Mouse (Mus musculus) embryonic facial prominence, embryonic 13.5 days (tissue): ENCODE measurements around the gene Anks1b. TPM values are rescaled to one million over a fixed set of nuclear protein-coding genes. Genes with fewer than 3 reads are reported as not detected.

Experiments
- ATAC-seq: fragments of 200-750 bp; cut with Nextera tagmentation; 2 replicates; pipeline ENCODE4 v1.8.0; 2017; ENCODE audit warnings: low read depth; ENCODE audit not compliant: insufficient number of reproducible peaks, insufficient read depth, low FRiP score, low TSS enrichment
- H3K27ac ChIP-seq: fragments of 300-500 bp; sonication (generic); 2 replicates; pipeline ENCODE4 v1.5.1; 2015; ENCODE audit warnings: moderate library complexity, mild to moderate bottlenecking, inconsistent platforms
- H3K27me3 ChIP-seq: fragments of 300-500 bp; sonication (generic); 2 replicates; pipeline ENCODE4 v1.6.1; 2015; ENCODE audit warnings: mild to moderate bottlenecking, inconsistent platforms
- H3K36me3 ChIP-seq: fragments of 300-500 bp; sonication (generic); 2 replicates; pipeline ENCODE4 v1.6.1; 2015; ENCODE audit warnings: mild to moderate bottlenecking, inconsistent platforms
- H3K4me1 ChIP-seq: fragments of 300-500 bp; sonication (generic); 2 replicates; pipeline ENCODE4 v1.6.1; 2015; ENCODE audit warnings: inconsistent platforms
- H3K4me2 ChIP-seq: fragments of 300-500 bp; sonication (generic); 2 replicates; pipeline ENCODE4 v1.6.1; 2015; ENCODE audit warnings: moderate library complexity, mild to moderate bottlenecking, inconsistent platforms
- H3K4me3 ChIP-seq: fragments of 300-500 bp; sonication (generic); 2 replicates; pipeline ENCODE4 v1.5.1; 2015; ENCODE audit warnings: mild to moderate bottlenecking, inconsistent platforms
- H3K9ac ChIP-seq: fragments of 300-500 bp; sonication (generic); 2 replicates; pipeline ENCODE4 v1.6.1; 2015; ENCODE audit warnings: mild to moderate bottlenecking, inconsistent platforms
- H3K9me3 ChIP-seq: fragments of 300-500 bp; sonication (generic); 2 replicates; pipeline ENCODE4 v1.6.1; 2016; ENCODE audit warnings: inconsistent platforms
- WGBS: fragments of 180-500 bp; shearing (Covaris S2); methylation state at CpG from one replicate; pipeline ENCODE4 v1.1.7; 2015; ENCODE audit warnings: mixed read lengths; 5-methylcytosine and 5-hydroxymethylcytosine counted together
- polyA plus RNA-seq: library from polyadenylated mRNA; unstranded; fragments of >200 nt; fragmentation: Nextera tagmentation; extraction: Ambion mirVana; gene quantifications from 2 replicates; pipeline ENCODE4 v1.2.1, GENCODE M21; 2015

Anks1b gene
- polyA plus RNA-seq, 1 experiment from 2014 or later = 1.5 TPM

DNA sequence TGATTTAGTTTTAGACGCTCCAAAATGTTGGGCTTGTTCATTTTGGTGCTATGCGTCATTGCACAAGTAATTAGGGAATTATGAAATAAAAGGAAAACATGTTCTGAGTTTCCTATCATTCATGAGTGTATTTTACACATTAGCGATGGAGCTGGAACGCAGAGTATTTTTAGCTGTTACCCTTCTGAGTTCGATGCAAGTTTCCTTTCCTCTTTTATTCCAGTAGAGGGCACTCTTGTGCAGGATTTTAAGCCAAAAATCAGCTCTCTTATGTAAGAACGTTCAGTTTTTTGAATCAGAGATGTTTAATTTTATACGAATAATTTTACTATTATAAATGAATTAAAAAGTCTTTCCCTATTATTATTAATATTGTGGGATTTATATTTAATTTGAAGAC, 208.3 kb downstream of the Anks1b start:
- Histone ChIP-seq H3K9me3 (no peaks in the 10 kb centered on the region), H3K36me3 (no peaks in the 10 kb centered on the region), H3K27me3 (no peaks in the 10 kb centered on the region), H3K4me2 (no peak overlapping the region), H3K27ac (no peak overlapping the region), H3K4me1 (no peaks in the 10 kb centered on the region), H3K4me3 (no peak overlapping the region), H3K9ac (no peak overlapping the region)
- ATAC-seq = no peak
- WGBS = 18% methylated on average over 7 of the region's 7 CpGs

DNA sequence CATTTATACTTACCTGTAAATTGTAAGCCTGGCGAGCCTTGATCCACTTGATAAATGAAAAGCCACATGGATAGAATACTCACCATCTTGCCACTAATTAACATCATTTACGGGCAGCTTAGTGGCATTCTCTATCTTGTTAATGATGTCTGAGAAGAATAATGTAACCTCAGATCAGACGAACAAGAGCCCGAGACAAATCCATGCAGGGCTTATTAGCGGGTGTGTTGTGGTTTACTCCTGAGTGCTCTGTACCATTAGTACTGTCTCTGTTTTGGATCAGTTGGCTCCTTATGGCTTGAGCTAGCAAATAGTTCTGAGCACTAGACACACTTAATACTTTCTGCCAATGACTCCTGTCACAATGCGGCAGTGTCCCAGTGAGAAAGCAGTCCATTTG, 220.6 kb downstream of the Anks1b start:
- no peak for ATAC-seq
- Histone ChIP-seq H3K27ac (no peak overlapping the region), H3K36me3 (no peaks in the 10 kb centered on the region), H3K4me2 (no peak overlapping the region), H3K9me3 (no peaks in the 10 kb centered on the region), H3K4me1 (no peaks in the 10 kb centered on the region), H3K27me3 (no peaks in the 10 kb centered on the region), H3K9ac (no peak overlapping the region), H3K4me3 (no peak overlapping the region)
- WGBS = 82% methylated on average over 6 of the region's 6 CpGs

DNA sequence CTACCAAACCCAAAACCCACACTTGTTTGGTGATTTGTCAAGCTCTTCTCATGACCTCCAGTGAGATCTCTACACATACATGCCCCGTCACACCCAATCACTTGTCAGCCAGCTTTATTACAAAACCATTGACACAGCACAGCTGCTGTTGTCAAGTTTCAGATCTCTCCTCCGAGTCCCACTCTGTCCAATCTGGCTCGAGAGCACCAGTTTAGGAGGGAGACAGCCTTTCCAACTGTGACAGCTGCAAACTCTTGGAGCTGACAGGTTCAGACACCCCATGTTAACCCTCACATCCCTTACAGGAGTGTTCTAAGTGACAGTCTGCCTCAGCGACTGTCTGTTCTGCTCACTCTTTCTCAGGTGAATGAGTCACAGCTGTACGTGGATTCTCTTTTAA, 239.4 kb downstream of the Anks1b start:
- H3K4me2 ChIP-seq = no peak overlapping the region
- H3K4me3 ChIP-seq = no peak overlapping the region
- no peaks in the 10 kb centered on the region for H3K9me3 ChIP-seq
- H3K27ac ChIP-seq = no peak overlapping the region
- no peaks in the 10 kb centered on the region for H3K4me1 ChIP-seq
- 61% methylated on average over 5 of the region's 5 CpGs for WGBS
- H3K36me3 ChIP-seq = no peaks in the 10 kb centered on the region
- ATAC-seq = no peak
- H3K9ac ChIP-seq = no peak overlapping the region
- no peaks in the 10 kb centered on the region for H3K27me3 ChIP-seq

- no peaks in the 10 kb centered on the region for H3K4me1 ChIP-seq
- WGBS = 84% methylated on average over 3 of the region's 3 CpGs
- H3K4me3 ChIP-seq = no peak overlapping the region
- no peaks in the 10 kb centered on the region for H3K36me3 ChIP-seq
- no peak overlapping the region for H3K9ac ChIP-seq
- H3K9me3 ChIP-seq = no peaks in the 10 kb centered on the region
- no peak overlapping the region for H3K27ac ChIP-seq
- H3K4me2 ChIP-seq = no peak overlapping the region
- ATAC-seq = no peak
- H3K27me3 ChIP-seq = no peaks in the 10 kb centered on the region
Observed at GRCm38 (mm10) chr10:90116867-90117266, 243.6 kb downstream of the Anks1b start.

DNA sequence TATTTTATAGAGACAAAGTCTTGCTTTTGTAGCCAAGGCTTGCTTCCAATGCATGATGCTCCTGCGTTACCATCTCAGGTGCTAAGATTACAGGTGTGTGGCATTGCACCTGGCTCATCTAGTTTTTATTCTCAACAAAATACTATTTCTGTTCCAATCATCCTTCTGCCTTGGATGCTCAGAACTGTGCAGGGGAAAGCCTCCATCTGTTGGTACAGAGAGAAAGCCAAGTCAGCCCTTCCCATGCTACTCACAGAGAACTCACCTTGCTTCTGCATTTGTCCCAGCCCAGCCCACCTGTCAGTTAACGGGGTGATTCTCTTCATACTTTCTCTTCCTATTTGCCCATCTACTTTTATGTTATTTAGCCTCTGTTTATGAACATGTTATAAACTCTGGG, 244.5 kb downstream of the Anks1b start:
- H3K27ac ChIP-seq = no peak overlapping the region
- no peak overlapping the region for H3K9ac ChIP-seq
- 87% methylated on average over 2 of the region's 2 CpGs for WGBS
- no peak for ATAC-seq
- no peak overlapping the region for H3K4me3 ChIP-seq
- H3K4me2 ChIP-seq = no peak overlapping the region
- H3K9me3 ChIP-seq = no peaks in the 10 kb centered on the region
- H3K36me3 ChIP-seq = no peaks in the 10 kb centered on the region
- no peaks in the 10 kb centered on the region for H3K27me3 ChIP-seq
- no peaks in the 10 kb centered on the region for H3K4me1 ChIP-seq

DNA sequence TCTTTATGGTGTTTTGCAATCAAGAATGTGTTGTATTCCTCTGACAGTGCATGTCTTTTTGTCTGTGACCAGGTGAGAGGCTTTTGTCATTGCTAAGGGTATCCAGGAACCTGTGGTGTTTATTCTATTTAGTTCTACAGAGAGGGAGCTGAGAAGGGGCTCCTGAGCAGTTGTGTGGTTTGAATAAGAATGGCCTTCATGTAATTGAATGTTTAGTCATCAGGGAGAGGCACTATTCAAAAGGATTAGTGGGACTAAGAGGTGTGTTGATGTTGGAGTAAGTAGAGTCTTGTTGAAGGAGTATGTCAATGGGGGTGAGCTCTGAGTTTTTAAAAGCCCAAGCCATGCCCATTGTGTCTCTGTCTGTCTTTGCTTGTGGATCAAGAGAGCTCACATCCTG, 264.2 kb downstream of the Anks1b start:
- Histone ChIP-seq H3K9me3 (no peaks in the 10 kb centered on the region; the same call in 1 of the 2 replicates), H3K4me3 (no peak overlapping the region), H3K27me3 (no peaks in the 10 kb centered on the region), H3K27ac (no peak overlapping the region), H3K36me3 (no peaks in the 10 kb centered on the region), H3K4me1 (no peaks in the 10 kb centered on the region), H3K9ac (no peak overlapping the region), H3K4me2 (no peak overlapping the region)
- no peak for ATAC-seq

DNA sequence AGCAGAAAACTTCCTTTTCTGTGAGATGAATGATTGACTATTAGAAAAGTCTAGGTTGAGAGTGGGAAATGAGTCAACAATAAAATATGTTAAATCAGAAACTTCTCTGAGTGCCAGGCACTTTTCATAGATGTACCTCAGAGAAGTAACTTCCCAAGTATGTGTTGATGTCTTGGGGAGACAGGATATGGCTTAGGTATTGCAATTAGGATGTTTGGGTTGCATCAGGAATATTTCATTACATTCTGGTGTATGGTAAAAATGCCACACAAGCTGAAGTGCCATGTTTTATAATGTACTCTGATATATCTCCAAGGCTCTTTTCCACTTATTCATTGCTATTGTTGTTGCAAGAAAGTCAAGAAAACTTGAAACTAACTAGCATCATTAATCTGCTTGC, 267.6 kb downstream of the Anks1b start:
- Histone ChIP-seq H3K27ac (no peak overlapping the region), H3K4me2 (no peak overlapping the region), H3K9me3 (no peaks in the 10 kb centered on the region), H3K36me3 (no peaks in the 10 kb centered on the region), H3K4me1 (no peaks in the 10 kb centered on the region), H3K9ac (no peak overlapping the region), H3K4me3 (no peak overlapping the region), H3K27me3 (no peaks in the 10 kb centered on the region)
- ATAC-seq = no peak

DNA sequence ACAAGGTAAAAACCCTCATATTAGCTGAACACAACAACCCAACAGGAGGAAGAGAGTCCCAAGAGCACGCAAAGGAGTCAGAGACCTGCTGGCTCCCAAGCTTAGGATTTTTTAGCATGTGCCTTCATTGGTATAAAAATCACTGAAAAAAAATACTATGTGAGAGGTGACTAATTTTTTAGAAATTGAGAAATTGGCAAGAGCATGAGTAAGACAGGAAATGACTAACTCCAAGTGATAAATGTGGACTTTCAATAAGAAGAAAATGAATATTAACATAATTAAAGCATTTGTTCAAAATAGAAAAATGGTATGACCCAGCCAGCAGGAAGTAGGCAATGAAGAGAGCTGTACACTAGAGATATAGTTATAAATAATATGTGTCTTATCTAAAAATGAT, 271.1 kb downstream of the Anks1b start:
- H3K27me3 ChIP-seq = no peaks in the 10 kb centered on the region
- no peak overlapping the region for H3K4me2 ChIP-seq
- no peak overlapping the region for H3K27ac ChIP-seq
- no peaks in the 10 kb centered on the region for H3K36me3 ChIP-seq
- 0 out of 2 replicates have a peak, but pooled peaks cover 5% of the 10 kb centered on the region for H3K9me3 ChIP-seq
- WGBS = 90% methylated on average over 1 of the region's 1 CpGs
- H3K4me3 ChIP-seq = no peak overlapping the region
- H3K9ac ChIP-seq = no peak overlapping the region
- no peaks in the 10 kb centered on the region for H3K4me1 ChIP-seq
- no peak for ATAC-seq

- Histone ChIP-seq H3K4me2 (no peak overlapping the region), H3K36me3 (no peaks in the 10 kb centered on the region), H3K27ac (no peak overlapping the region), H3K9ac (no peak overlapping the region), H3K9me3 (0 out of 2 replicates have a peak, but pooled peaks cover 5% of the 10 kb centered on the region), H3K27me3 (no peaks in the 10 kb centered on the region), H3K4me3 (no peak overlapping the region), H3K4me1 (no peaks in the 10 kb centered on the region)
- no peak for ATAC-seq
Observed at GRCm38 (mm10) chr10:90151510-90151909, 278.2 kb downstream of the Anks1b start.

DNA sequence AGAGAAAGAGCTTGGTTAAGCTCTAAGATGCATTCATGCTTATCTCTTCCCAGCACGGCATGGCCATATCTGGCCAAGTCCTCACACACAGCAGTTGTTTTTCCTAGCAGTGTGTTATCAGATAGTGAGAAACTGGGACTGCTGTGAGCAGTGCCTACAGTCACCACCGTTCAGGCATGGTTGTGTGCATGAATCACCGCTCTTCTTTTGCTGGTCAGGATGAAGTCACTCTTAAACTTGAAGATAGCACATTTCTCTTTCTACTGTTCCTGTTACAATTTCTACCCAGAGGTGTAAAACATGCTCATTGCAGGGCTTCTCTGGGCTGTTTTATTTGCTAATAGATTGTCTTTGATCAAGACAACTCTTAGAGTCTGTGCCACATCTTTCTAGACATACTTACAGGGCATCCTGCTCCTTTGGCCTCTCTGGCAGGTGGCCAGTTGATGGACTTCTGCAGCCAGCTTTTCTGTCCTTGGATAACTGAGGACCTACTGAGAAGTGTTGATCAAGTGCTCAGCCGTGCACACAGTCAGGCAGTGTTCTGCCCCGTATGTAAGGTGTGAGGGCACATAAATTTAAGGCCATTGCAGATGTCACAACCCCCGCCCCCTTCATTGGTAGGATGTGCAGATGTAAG, 296.8 kb downstream of the Anks1b start:
- 84% methylated on average over 6 of the region's 6 CpGs for WGBS
- H3K9me3 ChIP-seq = no peaks in the 10 kb centered on the region

GRCm38 (mm10) chr10:90190366-90190765, 317.1 kb downstream of the Anks1b start:
- Histone ChIP-seq H3K36me3 (no peaks in the 10 kb centered on the region), H3K9ac (no peak overlapping the region), H3K27me3 (no peaks in the 10 kb centered on the region), H3K4me3 (no peak overlapping the region), H3K4me1 (no peaks in the 10 kb centered on the region), H3K4me2 (no peak overlapping the region), H3K9me3 (no peaks in the 10 kb centered on the region), H3K27ac (no peak overlapping the region)
- no peak for ATAC-seq
- WGBS = 62% methylated on average over 5 of the region's 5 CpGs

More for the DNA sequence above, 296.8 kb downstream of the Anks1b start:
- Histone ChIP-seq H3K4me3 (no peak overlapping the region), H3K27ac (no peak overlapping the region), H3K4me2 (no peak overlapping the region), H3K27me3 (no peaks in the 10 kb centered on the region), H3K36me3 (no peaks in the 10 kb centered on the region), H3K9ac (no peak overlapping the region), H3K4me1 (no peaks in the 10 kb centered on the region)
- ATAC-seq = no peak

DNA sequence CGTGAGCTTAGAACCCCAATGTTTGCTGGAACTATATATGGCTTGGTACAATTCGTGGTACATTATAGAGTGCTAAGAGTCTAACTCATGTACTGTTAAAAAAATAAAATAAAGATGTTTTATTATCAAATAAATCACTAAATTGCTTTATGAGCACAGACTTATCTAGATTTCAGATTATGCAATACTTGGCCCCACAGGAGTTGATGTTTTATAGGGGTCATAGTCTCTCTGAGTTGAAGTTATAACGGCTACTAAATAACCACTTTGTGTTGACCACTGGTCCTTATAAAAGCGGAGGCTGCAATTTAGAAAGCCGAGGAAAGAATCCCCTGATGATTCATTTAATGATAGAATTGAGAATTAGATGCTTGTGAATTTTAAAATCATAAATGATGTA, 323.6 kb downstream of the Anks1b start:
- H3K9me3 ChIP-seq = no peaks in the 10 kb centered on the region
- H3K4me3 ChIP-seq = no peak overlapping the region
- H3K27ac ChIP-seq = no peak overlapping the region
- no peak overlapping the region for H3K4me2 ChIP-seq
- no peaks in the 10 kb centered on the region for H3K27me3 ChIP-seq
- no peak overlapping the region for H3K9ac ChIP-seq
- no peak for ATAC-seq
- no peaks in the 10 kb centered on the region for H3K4me1 ChIP-seq
- no peaks in the 10 kb centered on the region for H3K36me3 ChIP-seq
- WGBS = 89% methylated on average over 5 of the region's 5 CpGs

- H3K9ac ChIP-seq = no peak overlapping the region
- 91% methylated on average over 6 of the region's 6 CpGs for WGBS
- no peaks in the 10 kb centered on the region for H3K4me1 ChIP-seq
- H3K9me3 ChIP-seq = no peaks in the 10 kb centered on the region
- no peak overlapping the region for H3K27ac ChIP-seq
- no peaks in the 10 kb centered on the region for H3K27me3 ChIP-seq
- no peak overlapping the region for H3K4me2 ChIP-seq
- H3K4me3 ChIP-seq = no peak overlapping the region
- no peaks in the 10 kb centered on the region for H3K36me3 ChIP-seq
- no peak for ATAC-seq
Observed at GRCm38 (mm10) chr10:90210044-90210443, 336.7 kb downstream of the Anks1b start.
